Mouse (Mus musculus): ENCODE measurements around the gene Zfp704. TPM values are rescaled to one million over a fixed set of nuclear protein-coding genes. Genes with fewer than 3 reads are reported as not detected.
A peak's percentile ranks its signal among the peaks of the same experiment; 100 is the strongest.

The Zfp704 gene
- polyA plus RNA-seq, 1 experiment from 2014 or later = 11.1 TPM

DNA sequence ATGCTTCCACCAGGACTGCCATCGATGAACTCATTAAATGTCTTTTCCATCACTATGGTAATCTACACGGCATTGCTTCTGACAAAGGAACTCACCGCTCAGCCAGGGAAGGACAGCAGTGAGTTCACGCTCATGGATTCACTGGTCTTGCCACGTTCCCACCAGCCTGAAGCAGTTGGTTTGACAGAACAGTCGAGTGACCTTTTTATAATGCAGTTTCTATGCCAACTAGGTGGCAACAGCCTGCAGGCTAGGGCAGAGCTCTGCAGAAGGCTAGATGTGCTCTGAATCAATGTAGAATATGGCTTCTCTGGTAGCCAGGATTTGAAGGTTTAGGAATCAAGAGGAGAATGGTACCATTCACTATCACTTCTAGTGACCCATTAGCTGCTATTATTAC lies 186.2 kb downstream of the Zfp704 start:
- Histone ChIP-seq H3K4me1 (no peaks in the 10 kb centered on the region), H3K27ac (no peak overlapping the region), H3K9me3 (no peaks in the 10 kb centered on the region), H3K4me3 (no peak overlapping the region), H3K4me2 (replicated peaks) (no peak overlapping the region), H3K27me3 (no peaks in the 10 kb centered on the region), H3K9ac (no peak overlapping the region), H3K36me3 (peaks cover 2% of the 10 kb centered on the region; the same call in 1 of the 2 replicates)
- no peak for ATAC-seq (ENCODE audit: low FRiP score, low read depth)
- WGBS = 89% methylated on average over 6 of the region's 6 CpGs

DNA sequence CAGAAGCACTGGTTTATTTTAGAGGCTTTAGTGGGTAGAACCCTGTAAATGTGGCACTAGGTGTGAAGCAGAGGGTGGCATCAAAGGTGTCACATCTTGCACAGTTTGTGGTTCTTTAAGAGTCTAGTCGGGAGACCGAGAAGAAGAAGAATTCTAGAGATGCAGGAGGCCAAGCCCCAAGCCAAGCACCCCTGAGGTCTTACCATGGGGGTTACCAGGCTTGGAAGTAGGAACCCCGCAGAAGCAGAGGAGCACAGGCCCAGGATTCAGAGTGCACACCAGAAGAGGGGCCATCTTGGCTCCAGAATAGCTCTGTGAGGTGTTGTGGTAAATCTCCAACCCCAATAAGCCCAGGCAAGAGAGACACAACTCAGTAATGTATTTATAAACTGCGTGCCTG lies 201.0 kb downstream of the Zfp704 start:
- Histone ChIP-seq H3K4me3 (no peak overlapping the region), H3K36me3 (no peaks in the 10 kb centered on the region), H3K9me3 (no peaks in the 10 kb centered on the region), H3K4me1 (peaks cover 19% of the 10 kb centered on the region), H3K27ac (no peak overlapping the region), H3K27me3 (no peaks in the 10 kb centered on the region), H3K4me2 (replicated peaks) (no peak overlapping the region), H3K9ac (no peak overlapping the region)
- 80% methylated on average over 4 of the region's 4 CpGs for WGBS
- ATAC-seq (ENCODE audit: low FRiP score, low read depth) = no peak

DNA sequence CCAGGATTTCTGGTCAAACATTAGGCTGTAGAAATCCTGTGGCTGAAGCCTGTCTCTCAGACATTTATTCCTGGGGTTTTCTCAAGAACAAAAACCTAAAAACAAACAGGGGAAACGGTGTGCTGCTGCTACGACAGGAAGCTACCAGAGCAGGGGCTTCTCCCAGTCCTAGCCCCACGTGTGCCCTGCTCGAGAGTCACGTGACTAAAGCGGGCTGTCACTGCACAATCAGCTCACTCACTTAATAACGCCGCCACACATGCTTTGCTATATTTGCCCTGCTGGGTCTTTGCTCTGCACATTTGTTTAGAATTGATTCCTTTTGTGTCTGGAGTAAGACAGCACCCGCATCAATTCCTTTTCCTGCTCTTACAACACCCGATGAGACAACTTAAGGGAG lies 202.1 kb downstream of the Zfp704 start:
- ATAC-seq (ENCODE audit: low FRiP score, low read depth) = no peak
- Histone ChIP-seq H3K9me3 (no peaks in the 10 kb centered on the region), H3K4me1 (peaks cover 30% of the 10 kb centered on the region), H3K27me3 (no peaks in the 10 kb centered on the region), H3K36me3 (no peaks in the 10 kb centered on the region), H3K27ac (no peak overlapping the region), H3K4me2 (replicated peaks) (no peak overlapping the region), H3K4me3 (no peak overlapping the region), H3K9ac (no peak overlapping the region)
- WGBS = 81% methylated on average over 10 of the region's 10 CpGs

DNA sequence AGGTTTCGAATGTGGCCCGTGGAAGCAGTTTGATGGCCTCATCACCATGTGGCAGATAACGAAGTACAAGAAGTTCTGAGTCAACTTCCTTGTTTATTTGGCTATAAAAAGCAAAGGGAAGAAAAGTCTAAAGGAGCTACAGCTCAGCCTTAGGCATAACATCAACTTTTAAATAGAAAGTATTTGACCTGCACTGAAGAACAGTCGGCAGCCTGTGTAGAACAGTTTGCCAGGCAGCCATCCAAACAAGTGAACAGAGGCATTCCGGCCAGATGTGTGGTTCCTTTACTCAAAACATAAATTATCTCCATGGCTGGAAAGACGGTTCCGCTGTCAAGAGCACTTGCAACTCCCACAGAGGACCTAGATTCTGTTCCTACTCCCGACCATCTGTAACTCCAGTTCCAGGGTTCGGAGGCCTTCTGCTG lies 202.8 kb downstream of the Zfp704 start:
- no peaks in the 10 kb centered on the region for H3K36me3 ChIP-seq
- H3K9me3 ChIP-seq = no peaks in the 10 kb centered on the region
- H3K4me1 ChIP-seq = peaks cover 37% of the 10 kb centered on the region
- no peak overlapping the region for H3K9ac ChIP-seq
- no peak overlapping the region for H3K4me3 ChIP-seq
- ATAC-seq (ENCODE audit: low FRiP score, low read depth) = no peak
- H3K27me3 ChIP-seq = no peaks in the 10 kb centered on the region
- H3K27ac ChIP-seq = no peak overlapping the region
- no peak overlapping the region for H3K4me2 ChIP-seq (replicated peaks)
- WGBS = 43% methylated on average over 9 of the region's 9 CpGs

DNA sequence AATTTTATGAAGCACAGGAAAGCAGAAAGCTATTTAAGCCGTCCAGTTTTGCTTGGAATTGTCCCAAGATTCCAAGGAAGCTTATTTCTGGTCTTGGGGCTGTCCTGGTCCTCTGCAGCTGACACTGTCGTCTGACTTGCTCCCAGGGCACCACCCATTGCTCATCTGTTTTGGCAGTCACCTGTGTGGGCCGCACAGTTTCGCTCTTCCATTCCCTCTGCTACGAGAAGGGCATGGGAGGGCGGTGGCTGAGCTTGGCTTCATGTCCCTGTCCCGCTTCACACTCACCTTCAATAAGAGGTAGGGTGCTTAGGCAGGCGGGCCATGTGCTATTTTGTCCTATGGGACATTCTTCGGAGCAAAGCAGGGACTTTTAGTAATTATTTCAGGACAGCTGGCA lies 204.5 kb downstream of the Zfp704 start:
- Histone ChIP-seq H3K27ac (no peak overlapping the region), H3K4me3 (no peak overlapping the region), H3K36me3 (no peaks in the 10 kb centered on the region), H3K27me3 (no peaks in the 10 kb centered on the region), H3K4me2 (replicated peaks) (no peak overlapping the region), H3K9me3 (no peaks in the 10 kb centered on the region), H3K4me1 (peaks cover 54% of the 10 kb centered on the region), H3K9ac (no peak overlapping the region)
- 62% methylated on average over 9 of the region's 9 CpGs for WGBS
- no peak for ATAC-seq (ENCODE audit: low FRiP score, low read depth)

DNA sequence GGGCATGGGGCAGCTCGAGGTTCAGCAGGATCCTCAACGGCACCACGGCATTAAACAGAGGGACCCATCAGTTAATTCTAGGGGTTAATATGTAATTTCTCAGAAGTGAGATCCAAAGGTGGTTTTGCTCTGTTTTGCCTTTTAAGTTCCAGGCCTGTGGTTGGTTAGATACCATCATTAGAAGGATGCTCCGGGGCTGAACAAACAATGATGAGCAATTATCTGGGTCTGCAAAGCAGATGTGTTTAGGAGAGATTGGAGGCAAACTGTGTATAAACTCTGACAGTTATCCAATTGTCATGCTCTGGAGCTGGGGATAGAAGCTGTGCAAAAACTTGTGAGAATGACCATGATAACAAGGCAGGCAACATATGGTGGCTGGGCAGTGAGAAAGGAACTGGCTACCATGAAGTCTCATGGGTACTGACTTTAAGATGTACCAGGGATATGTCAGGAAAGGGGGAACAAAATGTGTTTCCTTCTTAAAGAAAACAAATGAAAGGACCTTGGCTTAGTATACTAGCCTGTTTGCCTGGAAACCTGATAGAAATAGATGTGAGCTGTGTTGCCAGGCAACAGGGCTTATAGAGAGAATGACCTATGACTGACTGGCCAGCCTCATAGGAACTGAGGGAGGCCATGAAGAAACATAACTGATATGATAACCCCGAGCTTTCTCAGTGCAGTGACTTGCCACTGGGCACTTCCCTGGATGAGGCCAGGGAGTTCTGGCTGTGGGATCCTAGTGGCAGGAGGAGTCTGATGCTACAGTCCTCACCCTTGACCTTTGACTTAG lies 206.4 kb downstream of the Zfp704 start:
- H3K4me1 ChIP-seq = peaks cover 54% of the 10 kb centered on the region
- H3K36me3 ChIP-seq = no peaks in the 10 kb centered on the region
- peak overlapping the region; percentile 36; the same call in 1 of the 2 replicates for H3K9ac ChIP-seq
- H3K9me3 ChIP-seq = no peaks in the 10 kb centered on the region
- peak overlapping the region; percentile 17; the same call in 1 of the 2 replicates for H3K4me3 ChIP-seq
- WGBS = 65% methylated on average over 5 of the region's 5 CpGs
- H3K4me2 ChIP-seq (replicated peaks) = peak overlapping the region; percentile 41
- no peaks in the 10 kb centered on the region for H3K27me3 ChIP-seq
- ATAC-seq (ENCODE audit: low FRiP score, low read depth) = no peak
- H3K27ac ChIP-seq = peak overlapping the region; percentile 40; the same call in 1 of the 2 replicates

DNA sequence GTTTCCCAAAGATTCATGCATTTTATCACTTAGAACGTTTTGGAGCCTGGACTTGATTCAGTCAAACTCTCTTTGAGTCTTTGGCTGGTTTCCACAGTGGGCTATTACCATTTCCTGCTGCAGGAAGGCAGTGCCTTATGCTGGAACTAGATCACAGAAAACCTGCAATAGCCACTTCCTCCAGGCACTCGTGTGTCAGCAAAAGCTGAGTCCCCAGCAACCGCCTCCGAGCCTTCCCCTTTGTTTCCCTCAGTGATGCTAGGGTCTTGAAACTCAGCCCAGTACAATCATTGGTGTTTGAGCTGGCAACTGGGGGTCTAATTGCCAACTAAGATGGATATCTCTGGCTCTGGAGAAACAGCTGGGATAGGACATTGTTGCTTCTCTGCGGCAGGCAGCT lies 207.0 kb downstream of the Zfp704 start:
- H3K36me3 ChIP-seq = no peaks in the 10 kb centered on the region
- H3K4me1 ChIP-seq = peaks cover 50% of the 10 kb centered on the region
- H3K4me3 ChIP-seq = peak overlapping the region; percentile 17; the same call in 1 of the 2 replicates
- WGBS = 25% methylated on average over 5 of the region's 5 CpGs
- H3K27me3 ChIP-seq = no peaks in the 10 kb centered on the region
- no peaks in the 10 kb centered on the region for H3K9me3 ChIP-seq
- peak overlapping the region; percentile 41 for H3K4me2 ChIP-seq (replicated peaks)
- peak; percentile 72 for ATAC-seq (ENCODE audit: low FRiP score, low read depth)
- H3K9ac ChIP-seq = peak overlapping the region; percentile 36; the same call in 1 of the 2 replicates
- peak overlapping the region; percentile 40; the same call in 1 of the 2 replicates for H3K27ac ChIP-seq

DNA sequence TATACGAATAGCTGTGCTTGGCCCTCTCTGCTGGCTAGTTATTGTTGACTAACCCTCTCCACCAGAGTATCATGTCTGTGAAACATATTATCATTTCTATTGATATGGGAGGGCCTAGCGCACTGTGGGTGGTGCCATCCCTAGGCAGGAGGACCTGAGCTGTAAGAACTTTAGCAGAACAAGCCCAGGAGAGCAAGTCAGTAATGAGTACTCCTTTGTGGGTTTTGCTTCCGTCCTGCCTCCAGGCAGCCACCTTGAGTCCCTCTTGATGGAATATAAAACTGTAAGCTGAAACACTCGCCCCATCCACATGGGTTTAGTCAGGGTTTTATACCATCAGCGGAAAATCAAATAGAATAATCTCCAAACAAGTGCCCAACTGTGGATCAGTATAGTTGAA lies 207.5 kb downstream of the Zfp704 start:
- Histone ChIP-seq H3K4me2 (replicated peaks) (no peak overlapping the region), H3K4me1 (peaks cover 47% of the 10 kb centered on the region), H3K9me3 (no peaks in the 10 kb centered on the region), H3K36me3 (no peaks in the 10 kb centered on the region), H3K4me3 (no peak overlapping the region), H3K27me3 (no peaks in the 10 kb centered on the region), H3K27ac (peak overlapping the region; percentile 76; the same call in 1 of the 2 replicates), H3K9ac (no peak overlapping the region)
- ATAC-seq (ENCODE audit: low FRiP score, low read depth) = peak; percentile 42; the same call in 1 of the 2 replicates
- 59% methylated on average over 5 of the region's 5 CpGs for WGBS

DNA sequence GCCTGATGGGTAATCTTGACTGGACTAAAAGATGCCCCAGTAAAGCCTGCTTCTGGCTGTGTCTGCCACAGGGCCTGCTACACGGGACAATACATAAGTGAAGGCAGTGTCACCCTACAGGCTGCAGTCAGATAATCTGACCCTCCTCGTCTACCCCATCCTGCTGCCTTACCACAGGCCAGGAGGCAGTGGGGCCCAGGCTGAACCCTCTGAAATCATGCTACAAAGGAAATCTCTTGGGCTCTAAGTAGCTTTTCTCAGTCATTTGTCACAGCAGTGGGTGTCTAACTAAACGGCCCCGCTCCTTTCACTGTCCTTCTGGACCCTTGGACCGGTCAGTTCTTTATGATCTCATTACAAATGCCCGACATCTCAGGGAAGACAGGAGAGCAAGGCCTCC lies 208.2 kb downstream of the Zfp704 start:
- peaks cover 45% of the 10 kb centered on the region for H3K4me1 ChIP-seq
- 62% methylated on average over 6 of the region's 6 CpGs for WGBS
- H3K27ac ChIP-seq = peak overlapping the region; percentile 76; the same call in 1 of the 2 replicates
- H3K9me3 ChIP-seq = no peaks in the 10 kb centered on the region
- H3K9ac ChIP-seq = no peak overlapping the region
- no peak for ATAC-seq (ENCODE audit: low FRiP score, low read depth)
- no peaks in the 10 kb centered on the region for H3K27me3 ChIP-seq
- H3K4me3 ChIP-seq = no peak overlapping the region
- H3K36me3 ChIP-seq = no peaks in the 10 kb centered on the region
- no peak overlapping the region for H3K4me2 ChIP-seq (replicated peaks)

DNA sequence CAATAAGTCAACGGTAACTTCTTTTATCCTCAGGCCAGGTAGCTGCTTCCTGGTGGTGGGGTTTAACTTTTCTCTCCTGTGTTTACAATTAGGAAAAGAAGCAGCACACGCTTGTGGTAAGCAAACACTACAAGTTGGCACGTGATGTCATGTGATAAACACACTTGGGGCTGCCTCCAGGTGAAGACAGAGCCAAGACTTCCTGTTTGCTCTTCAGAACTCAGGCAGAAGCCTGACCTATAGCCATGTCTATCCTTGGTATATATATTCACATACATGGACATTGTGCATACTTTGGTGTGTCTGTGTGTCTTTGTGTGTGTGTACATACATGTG lies 209.0 kb downstream of the Zfp704 start:
- Histone ChIP-seq H3K4me2 (replicated peaks) (no peak overlapping the region), H3K27ac (peak overlapping the region; percentile 8; the same call in 1 of the 2 replicates)
- WGBS = 59% methylated on average over 3 of the region's 3 CpGs

DNA sequence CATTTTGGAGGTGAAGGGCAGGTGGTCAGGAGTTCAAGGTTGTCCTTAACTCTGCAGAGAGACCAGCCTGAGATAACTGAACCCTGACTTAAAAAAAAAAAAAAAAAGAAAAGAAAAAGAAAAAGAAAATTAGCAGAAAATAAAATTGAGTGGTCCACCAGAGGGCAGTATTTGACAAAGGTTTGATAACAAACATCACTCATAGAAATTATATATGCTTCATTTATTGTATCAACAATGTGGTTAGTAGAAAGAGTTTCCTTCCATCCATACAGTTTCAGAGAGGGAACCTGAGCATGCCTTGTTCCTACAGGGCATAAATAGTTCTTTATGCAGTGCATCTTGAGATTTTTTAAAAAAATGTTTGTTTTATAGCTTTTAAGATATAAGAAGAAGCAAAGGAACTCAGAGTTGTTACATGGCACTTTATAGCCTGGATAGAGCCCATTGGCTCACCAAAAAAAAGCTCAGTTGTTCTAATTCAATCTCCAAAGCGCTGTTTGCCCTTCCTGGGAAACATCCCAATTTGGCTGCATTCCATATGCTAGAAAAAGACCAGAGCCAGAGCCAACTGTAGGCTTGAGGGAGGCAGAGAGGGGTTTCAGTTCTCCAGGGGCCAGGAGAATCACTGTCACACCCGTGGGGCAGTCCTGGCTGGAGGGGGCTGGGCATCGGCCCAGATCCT lies 209.5 kb downstream of the Zfp704 start:
- Histone ChIP-seq H3K4me3 (no peak overlapping the region), H3K27ac (peak overlapping the region; percentile 8; the same call in 1 of the 2 replicates)
- 44% methylated on average over 3 of the region's 3 CpGs for WGBS

More for the DNA sequence above, 209.0 kb downstream of the Zfp704 start:
- no peak for ATAC-seq (ENCODE audit: low FRiP score, low read depth)
- H3K36me3 ChIP-seq = no peaks in the 10 kb centered on the region
- H3K9me3 ChIP-seq = no peaks in the 10 kb centered on the region
- no peak overlapping the region for H3K9ac ChIP-seq
- peaks cover 45% of the 10 kb centered on the region for H3K4me1 ChIP-seq
- H3K4me3 ChIP-seq = no peak overlapping the region
- no peaks in the 10 kb centered on the region for H3K27me3 ChIP-seq

DNA sequence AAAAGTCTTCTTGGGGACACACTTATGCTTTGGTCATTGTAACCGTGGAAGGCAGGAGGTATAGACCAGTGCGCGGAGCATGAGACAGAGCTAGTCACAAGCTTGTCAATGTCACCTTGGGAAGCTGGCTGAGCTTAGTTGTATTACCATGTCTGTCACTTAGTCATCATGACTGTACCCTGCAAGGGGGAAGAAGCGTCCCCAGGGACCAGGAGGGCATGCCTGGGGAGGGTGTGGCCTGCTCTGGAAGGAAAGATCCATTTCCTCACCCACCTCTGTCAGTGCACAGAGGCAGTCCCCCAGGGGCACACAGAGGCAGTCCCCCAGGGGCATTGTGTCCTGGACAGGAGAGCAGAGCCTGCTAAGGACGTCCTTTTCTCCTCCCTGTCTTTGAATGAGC lies 211.6 kb downstream of the Zfp704 start:
- peaks cover 29% of the 10 kb centered on the region for H3K4me1 ChIP-seq
- H3K27me3 ChIP-seq = no peaks in the 10 kb centered on the region
- H3K27ac ChIP-seq = no peak overlapping the region
- no peak overlapping the region for H3K4me2 ChIP-seq (replicated peaks)
- H3K36me3 ChIP-seq = no peaks in the 10 kb centered on the region
- 70% methylated on average over 5 of the region's 5 CpGs for WGBS
- no peak overlapping the region for H3K4me3 ChIP-seq
- no peak overlapping the region for H3K9ac ChIP-seq
- ATAC-seq (ENCODE audit: low FRiP score, low read depth) = no peak
- no peaks in the 10 kb centered on the region for H3K9me3 ChIP-seq

More for the DNA sequence above, 209.5 kb downstream of the Zfp704 start:
- no peaks in the 10 kb centered on the region for H3K27me3 ChIP-seq
- H3K9ac ChIP-seq = no peak overlapping the region
- no peak overlapping the region for H3K4me2 ChIP-seq (replicated peaks)
- H3K36me3 ChIP-seq = no peaks in the 10 kb centered on the region
- ATAC-seq (ENCODE audit: low FRiP score, low read depth) = no peak
- no peaks in the 10 kb centered on the region for H3K9me3 ChIP-seq
- H3K4me1 ChIP-seq = peaks cover 43% of the 10 kb centered on the region
